Mouse (Mus musculus): Measurements from ENCODE around the gene Lamb1.

- TF ChIP-seq CTCF (IDR thresholded peaks at IDR 0.05; ENCODE audit: low read depth) = no peak
- no peak for TF ChIP-seq EP300 (optimal IDR thresholded peaks at IDR 0.05)
Measured at GRCm38 (mm10) chr12:31281100-31281591, 16.1 kb downstream of the Lamb1 start.

All from stomach, postnatal 0 days (tissue).